Mouse (Mus musculus): ENCODE data around the gene Slc8a1. TPM values are rescaled to one million over a fixed set of nuclear protein-coding genes. Genes with fewer than 3 reads are reported as not detected.

Gene Slc8a1
- polyA plus RNA-seq, 1 experiment from 2014 or later: 0.94 TPM

DNA sequence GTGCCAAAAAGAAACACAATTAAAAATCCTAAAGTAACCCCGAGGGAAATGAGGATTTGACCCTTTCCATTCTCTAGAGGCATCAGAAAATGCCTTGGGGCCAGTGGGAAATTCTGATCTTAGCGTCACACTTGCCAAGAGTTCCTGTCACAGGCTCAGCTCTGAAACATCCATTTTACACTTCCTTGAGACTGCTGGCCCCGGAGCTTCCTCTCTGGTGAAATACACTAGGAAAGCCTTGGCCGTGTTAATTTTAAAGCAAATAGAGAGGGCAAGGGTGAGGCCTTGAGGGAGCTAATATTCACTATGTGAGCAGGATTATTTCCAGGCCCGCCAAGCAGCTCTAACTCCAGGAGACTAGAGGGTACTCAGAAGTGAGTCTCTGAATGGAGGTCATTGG lies 305.0 kb downstream of the Slc8a1 start:
- no peak for DNase-seq (ENCODE audit: low spot score)

- DNase-seq (ENCODE audit: low spot score): no peak
Measured at GRCm38 (mm10) chr17:81432733-81433132, 305.4 kb downstream of the Slc8a1 start.

DNA sequence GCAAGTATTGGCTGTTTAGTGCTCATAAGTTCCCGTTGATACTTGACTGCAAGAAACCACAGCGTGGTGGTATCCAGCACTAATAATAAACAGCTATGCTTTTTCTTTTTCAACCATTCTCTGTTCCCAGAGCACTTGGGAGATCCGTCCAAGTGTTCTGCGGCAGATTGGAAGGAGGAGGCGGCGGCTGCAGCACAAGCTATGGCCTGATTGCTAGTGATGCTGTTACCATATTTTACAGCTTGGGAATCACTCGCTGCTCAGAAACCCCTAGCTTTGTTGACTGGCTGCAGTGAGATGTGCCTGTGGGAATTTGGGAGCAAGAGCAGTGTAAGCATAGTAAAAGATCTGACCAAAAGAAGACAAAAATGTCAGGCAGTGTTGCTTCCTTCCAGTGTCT lies 310.9 kb downstream of the Slc8a1 start:
- no peak for DNase-seq (ENCODE audit: low spot score)

DNA sequence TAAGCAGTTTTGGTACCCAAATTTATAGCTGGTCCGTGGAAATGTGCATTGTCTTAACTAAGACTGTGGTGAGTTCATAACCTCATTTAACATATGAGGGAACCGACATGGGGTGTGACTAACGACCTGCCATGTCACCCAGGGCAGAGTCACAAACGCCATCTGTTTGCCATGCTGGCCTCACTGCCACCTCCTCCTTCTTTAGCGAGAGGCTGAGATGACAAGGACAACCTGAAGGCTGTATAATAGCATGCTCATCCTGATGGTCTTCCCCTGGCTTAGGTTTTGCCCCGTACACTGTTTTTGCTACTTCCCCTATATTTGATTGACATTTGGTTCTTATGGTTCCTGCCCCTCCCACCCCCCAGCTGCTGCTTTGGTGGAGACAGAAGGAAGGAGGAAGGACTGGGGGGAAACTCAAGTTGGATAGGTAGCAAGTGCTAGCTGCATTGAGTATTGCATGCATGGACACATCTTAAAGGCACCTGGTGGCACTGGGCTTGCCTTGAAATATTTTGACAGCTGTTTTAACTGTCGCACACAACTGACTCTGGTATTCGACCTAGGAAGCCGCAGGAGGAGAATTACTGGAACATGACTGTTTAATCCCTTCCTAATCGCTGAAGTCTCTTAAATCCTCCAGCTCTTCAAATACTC lies 313.8 kb downstream of the Slc8a1 start:
- DNase-seq (ENCODE audit: low spot score): no peak

GRCm38 (mm10) chr17:81419802-81420459 lies 318.2 kb downstream of the Slc8a1 start:
- no peak for DNase-seq (ENCODE audit: low spot score)

- DNase-seq (ENCODE audit: low spot score): no peak
Measured at GRCm38 (mm10) chr17:81416361-81417114, 321.6 kb downstream of the Slc8a1 start.

- no peak for DNase-seq (ENCODE audit: low spot score)
Measured at GRCm38 (mm10) chr17:81412736-81413135, 325.4 kb downstream of the Slc8a1 start.

- DNase-seq (ENCODE audit: low spot score): no peak
Measured at GRCm38 (mm10) chr17:81404225-81404624, 334.0 kb downstream of the Slc8a1 start.

DNA sequence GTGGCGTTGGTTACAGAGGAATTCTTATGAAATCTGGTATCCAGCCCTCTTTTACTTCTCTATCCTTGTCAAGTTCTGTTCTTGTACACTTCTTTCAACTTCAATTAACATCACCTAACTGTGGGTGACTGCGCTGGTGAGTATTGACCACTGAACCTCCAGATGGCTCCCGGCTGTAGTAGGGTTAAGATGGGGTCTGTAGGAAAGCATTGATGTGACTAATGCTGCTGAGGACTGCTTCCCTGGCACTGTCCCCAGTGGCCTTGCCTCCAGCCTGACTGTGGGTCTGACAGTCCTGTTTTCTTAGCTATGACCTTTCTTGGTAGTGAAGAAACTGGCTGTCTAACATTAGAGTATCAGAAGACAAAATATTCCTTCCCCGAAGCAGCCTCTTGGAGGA lies 335.1 kb downstream of the Slc8a1 start:
- DNase-seq (ENCODE audit: low spot score): no peak

- DNase-seq (ENCODE audit: low spot score): no peak
Measured at GRCm38 (mm10) chr17:81402636-81403035, 335.5 kb downstream of the Slc8a1 start.

GRCm38 (mm10) chr17:81400377-81400776 lies 337.8 kb downstream of the Slc8a1 start:
- no peak for DNase-seq (ENCODE audit: low spot score)

DNA sequence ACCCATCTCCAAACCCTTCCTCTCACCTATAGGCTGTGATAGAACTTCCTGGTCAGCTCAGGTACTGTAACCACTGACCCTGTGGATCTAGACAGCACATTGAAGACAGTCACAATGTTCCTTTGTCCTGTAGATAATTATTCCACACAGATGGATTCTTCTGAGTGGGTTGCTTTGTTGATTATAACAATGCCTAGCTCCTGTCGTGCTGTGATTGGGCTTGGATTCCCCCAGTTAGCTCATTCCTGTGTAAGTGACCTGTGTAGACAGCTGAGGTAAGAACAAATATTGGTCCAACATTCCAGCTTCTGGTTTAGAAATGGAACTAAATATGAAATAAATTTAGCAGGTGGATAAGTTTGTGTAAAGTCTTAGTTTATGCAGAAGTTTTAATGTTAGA lies 340.7 kb downstream of the Slc8a1 start:
- no peak for DNase-seq (ENCODE audit: low spot score)

GRCm38 (mm10) chr17:81394124-81394523 lies 344.1 kb downstream of the Slc8a1 start:
- DNase-seq (ENCODE audit: low spot score): no peak

DNA sequence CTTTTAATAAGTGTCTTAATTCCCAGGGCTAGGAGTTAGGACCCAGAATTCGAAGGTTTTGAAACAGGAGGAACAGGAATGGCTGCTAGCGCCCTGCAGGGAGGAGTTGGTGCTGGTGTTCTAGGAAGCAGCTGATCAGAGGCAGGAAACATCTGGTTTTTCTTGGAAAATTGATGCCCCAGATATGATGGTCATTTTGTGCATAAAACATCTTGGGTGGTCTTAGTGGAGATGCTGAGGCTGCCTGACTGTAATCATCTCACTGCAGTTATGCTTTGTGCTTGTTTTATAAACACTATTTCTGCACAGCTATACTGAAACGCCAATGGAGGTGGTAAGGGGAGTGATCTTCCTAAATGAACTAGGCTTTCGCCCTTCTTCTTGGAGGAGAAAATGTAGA lies 345.1 kb downstream of the Slc8a1 start:
- DNase-seq (ENCODE audit: low spot score): no peak

- no peak for DNase-seq (ENCODE audit: low spot score)
Measured at GRCm38 (mm10) chr17:81391478-81391877, 346.7 kb downstream of the Slc8a1 start.

DNA sequence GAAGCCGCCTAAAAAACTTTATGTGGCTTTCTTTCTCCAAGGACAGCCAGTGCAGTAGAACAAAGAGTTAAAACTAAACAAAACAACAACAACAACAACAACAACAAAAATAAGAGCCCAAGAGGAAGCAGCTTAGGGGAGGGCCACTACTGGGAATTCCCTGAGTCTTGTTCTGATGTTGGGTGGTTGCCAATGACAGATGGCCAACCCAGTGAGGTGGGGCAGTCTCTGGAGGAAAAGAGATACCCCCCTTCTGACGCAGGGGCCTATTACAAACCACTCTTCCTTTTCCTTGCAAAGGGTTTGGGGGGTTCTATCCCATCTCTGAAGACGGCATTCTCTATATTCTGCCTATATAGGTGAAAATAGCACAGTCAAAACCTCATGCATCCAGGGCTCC lies 347.4 kb downstream of the Slc8a1 start:
- DNase-seq (ENCODE audit: low spot score): no peak

GRCm38 (mm10) chr17:81386118-81386517 lies 352.1 kb downstream of the Slc8a1 start:
- no peak for DNase-seq (ENCODE audit: low spot score)

DNA sequence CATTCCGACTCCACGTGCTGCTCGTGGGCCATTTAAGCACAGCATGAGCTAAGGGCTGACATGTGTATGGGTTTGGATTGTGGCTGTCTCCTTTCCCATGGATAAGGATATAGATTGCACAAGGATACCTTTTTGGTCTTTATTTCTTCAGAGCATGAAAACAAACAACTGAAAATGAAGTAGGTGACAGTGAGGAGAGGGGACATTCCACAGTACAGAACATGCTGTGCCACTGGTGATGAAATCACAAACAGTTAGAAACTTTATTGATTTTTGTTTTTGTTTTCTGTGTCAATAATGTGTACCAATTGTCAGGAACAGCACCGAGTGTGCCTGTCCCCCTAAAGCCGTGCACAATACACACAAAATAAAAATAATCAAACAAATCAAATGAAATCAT lies 352.7 kb downstream of the Slc8a1 start:
- DNase-seq (ENCODE audit: low spot score): no peak

- no peak for DNase-seq (ENCODE audit: low spot score)
Measured at GRCm38 (mm10) chr17:81383461-81383860, 354.7 kb downstream of the Slc8a1 start.

DNA sequence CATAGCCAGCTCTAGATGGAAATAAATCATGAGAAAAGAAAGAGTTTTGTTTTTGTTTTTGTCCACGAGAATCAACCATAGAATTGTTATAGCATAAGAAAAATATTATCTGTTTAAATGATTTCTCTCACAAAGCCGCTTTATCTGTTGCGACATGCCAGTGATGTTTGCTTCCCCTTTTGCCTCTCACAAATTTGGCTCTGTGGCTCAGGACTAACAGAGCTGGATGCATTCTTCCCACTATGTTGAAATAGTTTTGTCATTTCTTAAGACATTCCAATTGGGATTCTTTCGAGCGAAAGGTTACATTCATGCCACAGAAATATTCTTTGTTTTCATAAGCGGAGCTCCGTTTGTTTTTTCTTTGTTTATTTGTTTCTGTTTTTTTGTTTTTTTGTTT lies 359.7 kb downstream of the Slc8a1 start:
- no peak for DNase-seq (ENCODE audit: low spot score)

DNA sequence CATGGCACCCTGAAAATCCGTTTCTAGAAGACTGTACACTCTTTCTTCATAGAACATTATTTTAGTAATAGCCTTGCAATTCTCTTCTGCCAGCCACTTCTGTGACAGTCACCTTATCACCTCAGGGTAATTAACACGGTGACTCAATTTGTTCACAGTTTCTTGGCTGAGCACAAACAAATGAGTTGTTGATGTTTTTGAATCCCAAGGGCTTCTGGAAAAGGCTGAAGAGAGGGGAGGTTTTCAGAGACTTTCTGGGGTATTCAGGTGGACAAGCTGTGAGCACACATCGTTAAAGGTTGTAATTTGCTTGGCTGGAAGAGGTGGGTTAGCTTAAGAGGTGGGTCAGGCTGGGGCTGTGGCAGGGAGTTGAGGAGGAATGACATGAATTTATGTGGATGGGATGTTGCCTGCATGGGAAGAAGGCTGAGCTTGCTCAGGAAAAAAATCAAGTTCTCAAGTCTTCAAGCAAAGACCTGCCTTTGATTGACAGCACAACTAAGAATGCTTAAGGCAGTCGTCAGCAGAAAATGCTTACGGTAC lies 360.3 kb downstream of the Slc8a1 start:
- DNase-seq (ENCODE audit: low spot score): no peak

- no peak for DNase-seq (ENCODE audit: low spot score)
Measured at GRCm38 (mm10) chr17:81377195-81377594, 361.0 kb downstream of the Slc8a1 start.
